ENCODE assay signal across 8 mouse cellular contexts in genomic region chr2:32846101-32846804, GRCm38 (mm10). TPM values are rescaled to one million over a fixed set of nuclear protein-coding genes. Genes with fewer than 3 reads are reported as not detected.
A peak's percentile ranks its signal among the peaks of the same experiment; 100 is the strongest.
DNase-seq lines count a peak whose midpoint lies in the region; ATAC-seq and TF ChIP-seq lines count a peak whose summit lies in the region.

No protein-coding gene starts in this region.

- H3K4me1 ChIP-seq in E14TG2a.4 (replicated peaks; ENCODE audit: low read depth, low read length), result peaks cover 31% of the 10 kb centered on the region
- peaks cover 22% of the 10 kb centered on the region for H3K4me1 ChIP-seq in erythroblast, embryonic 14.5 days (ENCODE audit: control insufficient read depth)
- peaks cover 29% of the 10 kb centered on the region for H3K4me1 ChIP-seq in heart, embryonic 13.5 days
- 0 out of 2 replicates have a peak, but pooled peaks cover 3% of the 10 kb centered on the region for H3K4me1 ChIP-seq in kidney, embryonic 16.5 days (ENCODE audit: insufficient read depth, low read length)
- peaks cover 21% of the 10 kb centered on the region for H3K4me1 ChIP-seq in liver, embryonic 13.5 days (replicated peaks)

- H3K36me3 ChIP-seq in E14TG2a.4 (ENCODE audit: insufficient read depth, low read length), result no peaks in the 10 kb centered on the region
- H3K36me3 ChIP-seq in erythroblast, embryonic 14.5 days (ENCODE audit: control insufficient read depth), result no peaks in the 10 kb centered on the region
- H3K36me3 ChIP-seq in heart, embryonic 13.5 days, result no peaks in the 10 kb centered on the region
- H3K36me3 ChIP-seq in kidney, embryonic 16.5 days (ENCODE audit: insufficient read depth, low read length), result no peaks in the 10 kb centered on the region
- H3K36me3 ChIP-seq in liver, embryonic 13.5 days, result no peaks in the 10 kb centered on the region

- TF ChIP-seq CTCF in E14TG2a.4 (conservative IDR thresholded peaks at IDR 0.05; ENCODE audit: low read length), result no peak

- H3K27ac ChIP-seq in heart, embryonic 13.5 days (replicated peaks), result peak overlapping the region; percentile 76
- peak overlapping the region; percentile 81 for H3K27ac ChIP-seq in kidney, embryonic 16.5 days (ENCODE audit: low read length)
- H3K27ac ChIP-seq in liver, embryonic 13.5 days, result no peak overlapping the region

- H3K27me3 ChIP-seq in E14TG2a.4 (ENCODE audit: insufficient read depth, low read length), result peaks cover 25% of the 10 kb centered on the region
- H3K27me3 ChIP-seq in erythroblast, embryonic 14.5 days (ENCODE audit: control insufficient read depth), result peaks cover 27% of the 10 kb centered on the region
- H3K27me3 ChIP-seq in heart, embryonic 13.5 days (replicated peaks), result peaks cover 9% of the 10 kb centered on the region
- H3K27me3 ChIP-seq in kidney, embryonic 16.5 days (ENCODE audit: insufficient read depth, low read length), result peaks cover 3% of the 10 kb centered on the region; the same call in 1 of the 2 replicates
- H3K27me3 ChIP-seq in liver, embryonic 13.5 days, result peaks cover 8% of the 10 kb centered on the region

- H3K9me3 ChIP-seq in E14TG2a.4 (ENCODE audit: low read length), result no peaks in the 10 kb centered on the region
- H3K9me3 ChIP-seq in erythroblast, embryonic 14.5 days (ENCODE audit: control insufficient read depth, low read length), result no peaks in the 10 kb centered on the region
- H3K9me3 ChIP-seq in heart, embryonic 13.5 days, result no peaks in the 10 kb centered on the region
- no peaks in the 10 kb centered on the region for H3K9me3 ChIP-seq in kidney, embryonic 16.5 days (ENCODE audit: low read length)
- H3K9me3 ChIP-seq in liver, embryonic 13.5 days (replicated peaks), result no peaks in the 10 kb centered on the region

- WGBS in heart, embryonic 13.5 days, result under 1% methylated on average over 33 of the region's 33 CpGs
- WGBS in kidney, embryonic 16.5 days, result under 1% methylated on average over 32 of the region's 33 CpGs
- WGBS in liver, embryonic 13.5 days (ENCODE audit: insufficient replicate concordance), result under 1% methylated on average over 33 of the region's 33 CpGs

- H3K4me2 ChIP-seq in heart, embryonic 13.5 days, result peak overlapping the region; percentile 70
- H3K4me2 ChIP-seq in kidney, embryonic 16.5 days (replicated peaks; ENCODE audit: low read depth, low read length), result peak overlapping the region; percentile 92
- H3K4me2 ChIP-seq in liver, embryonic 13.5 days, result peak overlapping the region; percentile 97

- 0 out of 2 replicates have a peak, but pooled peaks have one; percentile 22 for ATAC-seq in heart, embryonic 13.5 days (ENCODE audit: extremely low read depth, insufficient number of reproducible peaks, low FRiP score, low TSS enrichment)
- peak; percentile 52 for ATAC-seq in kidney, embryonic 16.5 days (ENCODE audit: low FRiP score, low TSS enrichment)
- 0 out of 2 replicates have a peak, but pooled peaks have one; percentile 10 for ATAC-seq in liver, embryonic 13.5 days (ENCODE audit: low read depth)

- peak overlapping the region; percentile 80 for H3K9ac ChIP-seq in heart, embryonic 13.5 days
- peak overlapping the region; percentile 76 for H3K9ac ChIP-seq in kidney, embryonic 16.5 days (replicated peaks; ENCODE audit: low read length)
- H3K9ac ChIP-seq in liver, embryonic 13.5 days, result peak overlapping the region; percentile 74

- H3K4me3 ChIP-seq in E14TG2a.4 (replicated peaks; ENCODE audit: low read length), result peak overlapping the region; percentile 92
- peak overlapping the region; percentile 76 for H3K4me3 ChIP-seq in erythroblast, embryonic 14.5 days (replicated peaks)
- H3K4me3 ChIP-seq in heart, embryonic 13.5 days, result peak overlapping the region; percentile 66
- peak overlapping the region; percentile 77 for H3K4me3 ChIP-seq in kidney, embryonic 16.5 days (ENCODE audit: low read length)
- H3K4me3 ChIP-seq in liver, embryonic 13.5 days (replicated peaks), result peak overlapping the region; percentile 73

- peak; percentile 97 for DNase-seq in brain, adult 2 months (ENCODE audit: low read depth, low spot score)
- peak; percentile 20 for DNase-seq in liver, embryonic 13.5 days
- peak; percentile 57 for DNase-seq in naive thymus-derived CD4-positive, alpha-beta T cell, adult 2 months (ENCODE audit: low read depth)
- DNase-seq in telencephalon, adult 2 months (ENCODE audit: low read depth, low spot score), result peak; percentile 88

RNA-seq across cellular contexts. Expression of gene Stxbp1, which starts 0.8 kb away (rescaled TPM):
- 0.02 and 0.03 TPM in 2 replicates for polyA plus RNA-seq in erythroblast, embryonic 14.5 days (2012)
- 23.6 and 24.8 TPM in 2 replicates for polyA plus RNA-seq in heart, embryonic 13.5 days (2015; fragmentation: Nextera tagmentation; extraction: Ambion mirVana)
- 19.6 and 22.3 TPM in 2 replicates for polyA plus RNA-seq in kidney, embryonic 16.5 days (2015; fragmentation: Nextera tagmentation; extraction: Ambion mirVana)
- 3.3 and 3.7 TPM in 2 replicates for polyA plus RNA-seq in liver, embryonic 13.5 days (2015; fragmentation: Nextera tagmentation; extraction: Ambion mirVana)

RNA-seq across cellular contexts. Expression of gene Fam129b, which starts 29.7 kb away (rescaled TPM):
- polyA plus RNA-seq in erythroblast, embryonic 14.5 days (2012), result 0.11 and 0.13 TPM in 2 replicates
- 46.4 and 47.1 TPM in 2 replicates for polyA plus RNA-seq in heart, embryonic 13.5 days (2015; fragmentation: Nextera tagmentation; extraction: Ambion mirVana)
- polyA plus RNA-seq in kidney, embryonic 16.5 days (2015; fragmentation: Nextera tagmentation; extraction: Ambion mirVana), result 54.4 and 56.2 TPM in 2 replicates
- polyA plus RNA-seq in liver, embryonic 13.5 days (2015; fragmentation: Nextera tagmentation; extraction: Ambion mirVana), result 7.0 and 7.6 TPM in 2 replicates

Comparison
In these comparisons a context has a peak if more than half of its experiments do, and no peak if none do; other contexts are left out.
1. DNase-seq: peak in every context shown above with its lines; median percentile 97 in brain, adult 2 months; 88 in telencephalon, adult 2 months; 57 in naive thymus-derived CD4-positive, alpha-beta T cell, adult 2 months; 20 in liver, embryonic 13.5 days.